Mouse (Mus musculus) stomach, embryonic 14.5 days (tissue): Measurements from ENCODE around the gene Gch1. TPM values are rescaled to one million over a fixed set of nuclear protein-coding genes. Genes with fewer than 3 reads are reported as not detected.
"Not testable (repeated sequence)": the region's sequence is repeated elsewhere in the genome, so short reads cannot be mapped to it uniquely, and the experiment has no call there.

Experiments
- ATAC-seq: fragments of 200-750 bp; cut with Nextera tagmentation; 2 replicates; pipeline ENCODE4 v1.8.0; 2017; ENCODE audit warnings: low read depth, moderate TSS enrichment; ENCODE audit not compliant: insufficient number of reproducible peaks, insufficient read depth, low FRiP score
- H3K27ac ChIP-seq: fragments of 300-500 bp; sonication (generic); 2 replicates; pipeline ENCODE4 v1.5.1; 2014; ENCODE audit warnings: mild to moderate bottlenecking, low read length, moderate library complexity, mixed read lengths
- H3K27me3 ChIP-seq: fragments of 300-500 bp; sonication (generic); 2 replicates; pipeline ENCODE4 v1.6.1; 2014; ENCODE audit warnings: low read length, control low read depth, mixed read lengths; ENCODE audit not compliant: control insufficient read depth, insufficient read depth
- H3K36me3 ChIP-seq: fragments of 300-500 bp; sonication (generic); 2 replicates; pipeline ENCODE4 v1.6.1; 2014; ENCODE audit warnings: mild to moderate bottlenecking, control low read depth, low read length, moderate library complexity, mixed read lengths; ENCODE audit not compliant: control insufficient read depth, insufficient read depth
- H3K4me1 ChIP-seq: fragments of 300-500 bp; sonication (generic); 2 replicates; pipeline ENCODE4 v1.6.1; 2014; ENCODE audit warnings: low read length, control low read depth, mixed read lengths; ENCODE audit not compliant: control insufficient read depth, insufficient read depth
- H3K4me2 ChIP-seq: fragments of 300-500 bp; sonication (generic); replicated peaks from 2 replicates; pipeline ENCODE4 v1.6.1; 2014; ENCODE audit warnings: low read depth, low read length, control low read depth
- H3K4me3 ChIP-seq: fragments of 300-500 bp; sonication (generic); 2 replicates; pipeline ENCODE4 v1.5.1; 2014; ENCODE audit warnings: low read depth, low read length, control low read depth
- H3K9ac ChIP-seq: fragments of 300-500 bp; sonication (generic); replicated peaks from 2 replicates; pipeline ENCODE4 v1.6.1; 2014; ENCODE audit warnings: low read depth, mild to moderate bottlenecking, control low read depth, low read length, moderate library complexity, mixed read lengths
- H3K9me3 ChIP-seq: fragments of 300-500 bp; sonication (generic); 2 replicates; pipeline ENCODE4 v1.6.1; 2016; ENCODE audit warnings: low read depth, low read length, control low read depth; ENCODE audit not compliant: control insufficient read depth
- WGBS: fragments of 180-500 bp; shearing (Covaris S2); extraction: QIAGEN DNeasy Blood & Tissue Kit; methylation state at CpG from one replicate; pipeline ENCODE4 v1.1.7; 2014; 5-methylcytosine and 5-hydroxymethylcytosine counted together
- polyA plus RNA-seq: library from polyadenylated mRNA; unstranded; fragments of >200 nt; fragmentation: Nextera tagmentation; extraction: Ambion mirVana; gene quantifications from 2 replicates; pipeline ENCODE4 v1.2.1, GENCODE M21; 2014

Gene Gch1
- polyA plus RNA-seq, 1 experiment from 2014 or later: 4.5 TPM

DNA sequence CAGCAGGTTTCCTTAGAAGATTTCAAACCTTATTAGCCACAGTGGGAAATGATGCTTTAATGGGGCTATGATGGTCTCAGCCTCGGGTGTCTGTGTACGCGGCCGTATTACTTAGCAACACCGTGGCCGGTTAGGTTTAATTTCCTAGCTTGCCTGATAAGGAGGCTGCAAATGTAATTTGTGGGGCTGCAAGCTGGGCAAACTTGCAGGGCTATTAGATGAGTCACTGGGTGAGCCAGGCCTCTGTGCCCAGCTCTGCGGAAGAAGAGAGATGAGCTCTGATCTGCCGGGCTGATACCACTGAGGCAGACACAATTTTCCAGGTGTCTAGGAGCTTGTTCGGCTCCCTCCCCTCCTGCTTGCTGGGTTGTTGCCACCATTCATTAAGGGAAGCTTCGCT lies 55.3 kb downstream of the Gch1 start:
- WGBS: 55% methylated on average over 10 of the region's 10 CpGs
- no peaks in the 10 kb centered on the region for H3K9me3 ChIP-seq
- H3K4me1 ChIP-seq: no peaks in the 10 kb centered on the region
- H3K27ac ChIP-seq: no peak overlapping the region
- H3K27me3 ChIP-seq: no peaks in the 10 kb centered on the region
- no peak for ATAC-seq
- no peaks in the 10 kb centered on the region for H3K36me3 ChIP-seq
- H3K4me3 ChIP-seq: no peak overlapping the region
- H3K9ac ChIP-seq: no peak overlapping the region
- H3K4me2 ChIP-seq: no peak overlapping the region

DNA sequence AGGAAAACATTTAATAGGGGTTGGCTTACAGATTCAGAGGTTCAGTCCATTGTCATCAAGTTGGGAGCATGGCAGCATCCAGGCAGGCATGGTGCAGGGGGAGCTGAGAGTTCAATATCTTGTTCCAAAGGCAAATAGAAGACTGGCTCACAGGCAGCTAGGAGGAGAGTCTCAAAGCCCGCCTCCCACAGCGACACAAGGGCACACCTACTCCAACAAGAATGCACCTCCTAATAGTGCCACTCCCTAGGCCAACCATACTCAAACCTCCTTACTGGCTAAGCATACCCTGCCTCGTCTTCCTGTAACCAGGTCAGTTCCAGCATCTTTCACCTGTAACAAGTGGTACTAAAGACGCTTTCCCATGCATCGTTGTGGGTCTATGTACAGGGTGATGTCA lies 61.2 kb downstream of the Gch1 start:
- H3K4me2 ChIP-seq: no peak overlapping the region
- no peaks in the 10 kb centered on the region for H3K4me1 ChIP-seq
- no peak overlapping the region for H3K9ac ChIP-seq
- H3K9me3 ChIP-seq: no peaks in the 10 kb centered on the region
- ATAC-seq: no peak
- H3K27ac ChIP-seq: no peak overlapping the region
- H3K27me3 ChIP-seq: no peaks in the 10 kb centered on the region
- no peak overlapping the region for H3K4me3 ChIP-seq
- no peaks in the 10 kb centered on the region for H3K36me3 ChIP-seq
- 79% methylated on average over 5 of the region's 5 CpGs for WGBS

DNA sequence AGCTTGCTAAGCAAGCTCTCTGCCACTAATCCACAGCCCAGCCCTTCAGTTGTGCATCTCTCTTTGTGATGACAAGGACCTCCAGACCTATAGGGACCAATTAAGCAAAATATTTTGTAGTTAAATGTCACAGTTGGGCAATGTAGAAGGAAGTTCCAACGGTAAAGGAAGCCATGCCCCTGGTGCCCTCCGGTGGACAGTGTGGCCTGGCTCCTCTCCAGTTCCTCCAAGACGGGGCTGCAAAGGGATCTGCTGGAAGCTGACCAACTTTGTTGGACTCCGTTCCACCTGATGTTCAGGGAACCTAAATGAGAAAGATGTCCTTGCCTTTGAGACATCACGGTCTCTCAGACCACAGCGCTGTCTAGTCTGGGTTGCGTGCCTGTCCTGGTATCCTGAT lies 71.7 kb downstream of the Gch1 start:
- WGBS: 69% methylated on average over 7 of the region's 7 CpGs
- H3K4me1 ChIP-seq: no peaks in the 10 kb centered on the region
- no peaks in the 10 kb centered on the region for H3K36me3 ChIP-seq
- no peak overlapping the region for H3K27ac ChIP-seq
- no peaks in the 10 kb centered on the region for H3K9me3 ChIP-seq
- no peaks in the 10 kb centered on the region for H3K27me3 ChIP-seq
- ATAC-seq: no peak
- no peak overlapping the region for H3K9ac ChIP-seq
- no peak overlapping the region for H3K4me2 ChIP-seq
- no peak overlapping the region for H3K4me3 ChIP-seq

DNA sequence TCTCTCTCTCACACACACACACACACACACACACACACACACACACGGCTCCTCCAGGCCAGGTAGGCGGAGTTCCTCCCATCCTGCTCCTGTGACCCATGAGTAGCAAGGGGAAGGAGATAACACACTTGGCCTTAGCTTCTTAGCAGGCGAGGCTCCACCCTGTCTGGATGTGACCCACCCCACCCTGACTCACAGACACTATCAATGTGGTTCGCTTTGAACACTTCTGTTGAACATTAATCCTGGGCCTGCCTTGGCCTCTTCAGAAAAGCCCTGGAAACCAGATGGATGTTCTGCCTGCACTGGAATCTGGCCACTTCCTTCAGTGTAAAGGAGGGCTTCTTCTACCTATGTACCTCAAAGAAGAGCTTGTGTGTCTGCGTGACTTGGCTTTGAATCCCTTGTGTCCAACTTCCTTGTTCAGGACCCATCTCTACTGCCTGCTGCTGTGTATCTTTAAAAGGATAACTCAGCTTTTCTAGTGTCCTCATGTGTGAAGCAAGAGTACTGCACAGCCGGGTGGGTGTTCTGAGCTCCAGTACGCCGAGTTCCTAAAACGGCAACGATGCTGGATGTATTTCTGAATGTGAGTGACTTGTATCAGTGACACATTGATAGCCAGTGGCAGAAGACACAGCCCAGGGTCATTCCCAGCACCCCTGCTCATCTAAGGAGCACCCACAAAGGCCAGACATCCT lies 73.0 kb downstream of the Gch1 start:
- Histone ChIP-seq H3K4me3 (no peak overlapping the region), H3K27me3 (no peaks in the 10 kb centered on the region), H3K4me2 (no peak overlapping the region), H3K36me3 (no peaks in the 10 kb centered on the region), H3K27ac (no peak overlapping the region), H3K9me3 (no peaks in the 10 kb centered on the region), H3K9ac (no peak overlapping the region), H3K4me1 (no peaks in the 10 kb centered on the region)
- peak; percentile 78 for ATAC-seq
- 74% methylated on average over 9 of the region's 10 CpGs for WGBS

DNA sequence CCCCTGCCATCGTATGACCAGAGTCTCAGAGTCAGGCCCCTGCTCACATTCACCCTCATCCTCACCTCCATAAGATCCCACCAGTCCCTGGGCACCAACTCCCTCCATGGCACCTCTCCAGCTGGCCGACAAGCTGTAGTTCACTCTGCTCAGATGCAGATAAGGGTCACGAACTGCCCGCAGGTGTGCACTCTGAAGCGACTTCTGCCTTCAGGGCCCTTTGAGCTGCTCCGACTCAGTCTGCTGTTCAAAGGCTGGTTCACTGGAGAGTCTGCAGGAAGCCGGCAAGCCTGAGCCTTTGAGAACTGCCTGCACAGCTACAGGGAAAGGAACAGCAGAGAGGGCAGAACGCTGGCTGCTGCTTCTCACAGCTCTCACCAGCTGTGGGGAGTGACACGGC lies 74.1 kb downstream of the Gch1 start:
- Histone ChIP-seq H3K4me3 (no peak overlapping the region), H3K9me3 (no peaks in the 10 kb centered on the region), H3K27ac (no peak overlapping the region), H3K9ac (no peak overlapping the region), H3K4me2 (no peak overlapping the region), H3K4me1 (no peaks in the 10 kb centered on the region), H3K36me3 (no peaks in the 10 kb centered on the region), H3K27me3 (no peaks in the 10 kb centered on the region)
- 57% methylated on average over 9 of the region's 9 CpGs for WGBS
- ATAC-seq: no peak

DNA sequence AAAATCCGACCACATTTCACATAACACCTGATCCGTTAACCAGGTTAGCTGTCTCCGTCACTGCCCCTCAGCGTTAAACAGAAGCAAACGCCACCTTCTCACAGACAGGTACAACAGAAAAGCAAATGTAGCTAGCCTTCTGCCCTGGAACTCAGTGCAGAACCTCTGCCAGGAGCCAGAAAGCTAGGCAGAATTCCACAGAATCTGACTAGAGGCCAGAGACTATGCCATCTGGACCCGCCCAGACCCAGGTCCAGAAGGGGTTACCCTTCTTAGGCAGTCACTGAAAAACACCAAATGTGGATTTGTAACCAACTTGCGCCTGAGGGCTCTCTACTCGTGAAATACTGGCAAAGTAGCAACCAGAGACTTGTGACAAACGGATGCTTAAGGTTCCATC lies 77.9 kb downstream of the Gch1 start:
- ATAC-seq: no peak
- Histone ChIP-seq H3K27ac (no peak overlapping the region), H3K4me1 (no peaks in the 10 kb centered on the region), H3K36me3 (no peaks in the 10 kb centered on the region), H3K9ac (no peak overlapping the region), H3K27me3 (no peaks in the 10 kb centered on the region), H3K4me3 (no peak overlapping the region), H3K4me2 (no peak overlapping the region), H3K9me3 (no peaks in the 10 kb centered on the region)
- 37% methylated on average over 9 of the region's 9 CpGs for WGBS

DNA sequence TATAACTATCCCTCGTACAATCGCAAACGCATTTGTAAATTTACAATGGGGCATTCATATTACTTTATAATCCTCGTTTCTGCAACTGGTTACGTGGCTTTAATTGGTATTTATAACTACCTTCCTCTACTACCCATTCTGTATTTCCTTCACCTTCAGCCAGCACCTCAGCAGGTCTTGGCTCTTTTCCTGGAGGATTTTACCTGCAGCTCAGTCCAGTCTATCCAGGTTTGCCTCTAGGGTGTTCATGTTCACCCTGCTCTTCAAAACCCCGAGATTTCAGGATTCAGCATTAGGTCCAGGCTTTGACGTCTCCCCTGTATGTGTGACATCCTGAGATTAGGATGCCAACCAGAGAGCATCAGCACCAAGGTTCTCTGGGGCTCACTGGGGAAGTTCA lies 78.8 kb downstream of the Gch1 start:
- not testable (repeated sequence) for H3K4me3 ChIP-seq, H3K36me3 ChIP-seq, H3K4me2 ChIP-seq, H3K9me3 ChIP-seq, ATAC-seq, H3K27ac ChIP-seq, H3K27me3 ChIP-seq, H3K9ac ChIP-seq, H3K4me1 ChIP-seq
- 89% methylated on average over 6 of the region's 7 CpGs for WGBS

DNA sequence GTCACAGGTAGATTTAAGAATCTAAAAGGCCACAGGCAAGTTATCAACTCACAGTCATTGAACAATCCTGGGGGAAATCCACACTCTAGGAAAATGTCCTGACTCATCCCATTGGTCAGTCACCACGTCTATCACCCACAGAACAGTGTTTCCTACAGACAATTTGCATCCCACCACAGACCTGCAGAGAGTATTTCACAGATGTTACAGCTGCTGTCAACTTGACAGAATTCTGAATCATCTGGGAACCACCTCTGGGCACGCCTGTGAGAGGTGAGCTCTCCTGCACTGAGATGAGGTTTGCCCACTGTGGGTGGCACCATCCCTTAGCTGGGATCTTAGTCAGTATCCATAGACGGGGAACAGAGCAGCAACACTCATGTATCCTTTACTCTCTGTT lies 81.8 kb downstream of the Gch1 start:
- no peak for ATAC-seq
- 80% methylated on average over 3 of the region's 3 CpGs for WGBS
- Histone ChIP-seq H3K27ac (no peak overlapping the region), H3K9me3 (no peaks in the 10 kb centered on the region), H3K4me2 (no peak overlapping the region), H3K27me3 (no peaks in the 10 kb centered on the region), H3K4me1 (peaks cover 7% of the 10 kb centered on the region; the same call in 1 of the 2 replicates), H3K4me3 (no peak overlapping the region), H3K9ac (no peak overlapping the region), H3K36me3 (no peaks in the 10 kb centered on the region)

DNA sequence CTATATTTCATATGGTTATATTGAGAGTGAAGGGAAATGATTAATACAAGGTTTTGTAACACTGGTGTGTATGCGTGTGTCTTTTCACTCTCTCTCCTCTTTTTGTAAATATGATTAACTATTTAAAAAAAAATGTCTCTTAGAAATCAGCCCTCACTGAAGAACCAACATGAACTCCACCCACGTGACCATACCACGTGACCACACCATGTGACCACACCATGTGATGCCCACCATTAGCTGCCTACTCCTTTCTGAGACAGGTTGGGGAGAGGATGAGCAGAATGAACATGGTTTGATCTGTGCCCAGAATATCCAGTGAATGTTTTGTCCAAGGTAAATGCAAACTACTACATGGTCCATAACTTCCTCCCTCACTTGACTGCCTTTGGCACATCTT lies 83.5 kb downstream of the Gch1 start:
- Histone ChIP-seq H3K36me3 (no peaks in the 10 kb centered on the region), H3K27me3 (no peaks in the 10 kb centered on the region), H3K4me1 (peaks cover 7% of the 10 kb centered on the region; the same call in 1 of the 2 replicates), H3K9me3 (no peaks in the 10 kb centered on the region), H3K4me3 (no peak overlapping the region), H3K4me2 (no peak overlapping the region), H3K27ac (no peak overlapping the region), H3K9ac (no peak overlapping the region)
- ATAC-seq: no peak
- 91% methylated on average over 3 of the region's 3 CpGs for WGBS
